Mouse (Mus musculus) kidney, postnatal 0 days (tissue): ENCODE measurements around the gene BC048679. TPM values are rescaled to one million over a fixed set of nuclear protein-coding genes. Genes with fewer than 3 reads are reported as not detected.
A peak's percentile ranks its signal among the peaks of the same experiment; 100 is the strongest.

Source experiments
- ATAC-seq: fragments of 200-750 bp; cut with Nextera tagmentation; replicated peaks from 2 replicates; pipeline ENCODE4 v1.8.0; 2017; ENCODE audit warnings: low read depth, moderate number of reproducible peaks, moderate TSS enrichment, moderate library complexity; ENCODE audit not compliant: low FRiP score
- DNase-seq: peaks from one replicate; pipeline ENCODE4 v3.0.0-alpha.2; 2016; ENCODE audit warnings: low spot score
- H3K27ac ChIP-seq: fragments of 300-500 bp; sonication (generic); 2 replicates; pipeline ENCODE4 v1.5.1; 2014; ENCODE audit warnings: mild to moderate bottlenecking
- H3K27me3 ChIP-seq: fragments of 300-500 bp; sonication (generic); 2 replicates; pipeline ENCODE4 v1.6.1; 2014; ENCODE audit warnings: low read length, mixed read lengths; ENCODE audit not compliant: insufficient read depth
- H3K36me3 ChIP-seq: fragments of 300-500 bp; sonication (generic); 2 replicates; pipeline ENCODE4 v1.6.1; 2014; ENCODE audit warnings: low read length, mixed read lengths; ENCODE audit not compliant: insufficient read depth
- H3K4me1 ChIP-seq: fragments of 300-500 bp; sonication (generic); replicated peaks from 2 replicates; pipeline ENCODE4 v1.6.1; 2014; ENCODE audit warnings: antibody characterized with exemption, low read length, mixed read lengths; ENCODE audit not compliant: insufficient read depth
- H3K4me2 ChIP-seq: fragments of 300-500 bp; sonication (generic); 2 replicates; pipeline ENCODE4 v1.6.1; 2014; ENCODE audit warnings: mild to moderate bottlenecking, low read length, moderate library complexity, mixed read lengths
- H3K4me3 ChIP-seq: fragments of 300-500 bp; sonication (generic); replicated peaks from 2 replicates; pipeline ENCODE4 v1.5.1; 2014; ENCODE audit warnings: low read depth, low read length
- H3K9ac ChIP-seq: fragments of 300-500 bp; sonication (generic); 2 replicates; pipeline ENCODE4 v1.6.1; 2014; ENCODE audit warnings: low read depth, low read length
- H3K9me3 ChIP-seq: fragments of 300-500 bp; sonication (generic); replicated peaks from 2 replicates; pipeline ENCODE4 v1.6.1; 2016; ENCODE audit warnings: low read length, inconsistent platforms, mixed read lengths
- CTCF ChIP-seq: IDR thresholded peaks from 2 replicates; pipeline ENCODE4 v1.5.1; 2016; ENCODE audit warnings: antibody characterized with exemption, low read depth, mild to moderate bottlenecking, moderate library complexity
- WGBS: fragments of 180-500 bp; shearing (Covaris S2); extraction: QIAGEN DNeasy Blood & Tissue Kit; methylation state at CpG from one replicate; pipeline ENCODE4 v1.1.7; 2014; 5-methylcytosine and 5-hydroxymethylcytosine counted together
- polyA plus RNA-seq: library from polyadenylated mRNA; unstranded; fragments of >200 nt; fragmentation: Nextera tagmentation; extraction: Ambion mirVana; gene quantifications from 2 replicates; pipeline ENCODE4 v1.2.1, GENCODE M21; 2015

Gene BC048679
- polyA plus RNA-seq, 1 experiment from 2014 or later = not detected

DNA sequence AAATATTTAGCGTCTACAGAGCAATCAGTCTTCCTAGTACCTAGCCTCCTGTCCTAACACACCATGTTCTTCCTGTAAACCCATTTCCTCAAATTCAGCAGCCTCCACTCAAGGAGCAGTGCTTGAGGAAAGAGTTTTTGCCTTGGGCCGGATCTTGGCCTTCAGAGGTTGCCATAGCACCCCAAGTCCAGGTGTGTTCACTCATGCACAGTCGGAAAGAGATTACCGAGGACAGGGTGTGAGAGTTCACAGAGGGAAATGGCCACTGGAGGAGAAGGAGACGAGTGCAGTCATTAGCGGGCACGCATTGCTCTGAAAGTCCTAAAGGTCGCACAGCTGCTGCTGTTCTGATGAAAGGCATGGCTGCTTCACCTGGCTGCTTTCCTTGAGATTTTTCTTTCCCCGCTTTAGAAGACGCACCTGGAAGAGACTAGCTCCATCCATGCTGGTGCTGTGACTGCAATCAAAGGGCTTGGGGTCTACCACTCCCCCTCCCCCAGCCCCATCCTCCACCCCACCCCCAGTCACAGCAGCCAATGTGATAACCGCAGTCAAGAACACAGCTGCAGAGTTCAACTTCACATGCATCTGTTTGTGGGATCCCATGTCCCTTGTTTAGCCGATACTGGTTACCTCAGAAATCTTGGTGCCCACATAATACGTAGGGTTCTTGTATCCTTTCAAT, 17.0 kb upstream of the BC048679 start:
- Histone ChIP-seq H3K27me3 (no peaks in the 10 kb centered on the region), H3K9ac (no peak overlapping the region), H3K36me3 (no peaks in the 10 kb centered on the region), H3K4me1 (no peaks in the 10 kb centered on the region), H3K27ac (no peak overlapping the region), H3K9me3 (no peaks in the 10 kb centered on the region), H3K4me3 (no peak overlapping the region), H3K4me2 (no peak overlapping the region)
- DNase-seq (no peak), ATAC-seq (peak; percentile 65)
- WGBS = 39% methylated on average over 13 of the region's 13 CpGs
- no peak for TF ChIP-seq CTCF

DNA sequence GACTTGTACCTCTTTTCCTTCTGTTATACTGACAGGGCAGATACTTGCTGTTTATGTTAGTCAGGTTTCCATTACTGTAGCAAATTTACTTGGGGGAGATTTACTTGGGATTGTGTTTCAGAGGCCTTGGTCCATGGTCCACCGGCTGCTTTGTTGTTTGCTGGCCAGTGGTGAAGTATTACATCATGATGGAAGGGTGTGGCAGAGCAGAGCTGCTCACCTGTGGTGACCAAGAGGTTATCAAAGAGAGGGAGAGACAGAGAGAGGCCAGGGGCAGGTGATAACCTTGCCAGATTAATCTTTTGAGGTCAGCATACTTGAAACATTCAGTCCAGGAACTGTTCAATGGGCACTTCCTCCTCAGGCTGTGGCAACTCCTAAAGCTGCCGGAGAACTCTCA, 3.0 kb upstream of the BC048679 start:
- H3K36me3 ChIP-seq = no peaks in the 10 kb centered on the region
- H3K4me2 ChIP-seq = no peak overlapping the region
- H3K9ac ChIP-seq = no peak overlapping the region
- H3K4me1 ChIP-seq = no peaks in the 10 kb centered on the region
- no peaks in the 10 kb centered on the region for H3K9me3 ChIP-seq
- no peak overlapping the region for H3K4me3 ChIP-seq
- no peaks in the 10 kb centered on the region for H3K27me3 ChIP-seq
- TF ChIP-seq CTCF = no peak
- no peak overlapping the region for H3K27ac ChIP-seq
- no peak for ATAC-seq
- 62% methylated on average over 2 of the region's 2 CpGs for WGBS
- DNase-seq = no peak

DNA sequence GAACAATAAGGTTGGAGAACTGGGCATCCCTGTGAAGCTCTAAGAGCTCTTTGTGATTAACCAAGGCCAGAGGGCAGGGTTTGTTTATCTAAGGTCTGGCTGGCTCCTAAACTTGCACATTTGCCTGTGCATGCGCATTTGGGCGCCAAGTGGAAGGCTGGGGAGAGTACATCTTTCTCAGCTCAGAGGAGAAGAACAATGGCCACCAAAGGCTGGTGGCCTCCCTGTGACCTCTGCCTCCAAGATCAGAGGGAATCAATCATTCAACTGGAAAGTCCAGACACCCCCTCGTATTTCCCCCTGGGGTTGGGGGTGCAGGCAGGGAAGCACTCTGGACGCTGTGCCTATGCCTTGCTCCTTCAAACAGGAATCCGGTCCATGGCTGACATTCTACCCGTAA, 910 bp downstream of the BC048679 start:
- ATAC-seq (no peak), DNase-seq (no peak)
- 29% methylated on average over 6 of the region's 6 CpGs for WGBS

GRCm38 (mm10) chr7:81493331-81494021, 4.6 kb downstream of the BC048679 start, which contains the start of gene Ap3b2:
Gene Ap3b2 (minus strand): TSS chr7:81493925.
- ATAC-seq = peak; percentile 81
- WGBS = under 1% methylated on average over 54 of the region's 57 CpGs

More for the DNA sequence above, 910 bp downstream of the BC048679 start:
- no peak overlapping the region for H3K4me2 ChIP-seq
- H3K4me1 ChIP-seq = no peaks in the 10 kb centered on the region
- no peaks in the 10 kb centered on the region for H3K36me3 ChIP-seq
- no peaks in the 10 kb centered on the region for H3K9me3 ChIP-seq
- H3K27ac ChIP-seq = no peak overlapping the region
- no peak overlapping the region for H3K9ac ChIP-seq
- no peak overlapping the region for H3K4me3 ChIP-seq
- TF ChIP-seq CTCF = no peak
- H3K27me3 ChIP-seq = 0 out of 2 replicates have a peak, but pooled peaks cover 3% of the 10 kb centered on the region

DNA sequence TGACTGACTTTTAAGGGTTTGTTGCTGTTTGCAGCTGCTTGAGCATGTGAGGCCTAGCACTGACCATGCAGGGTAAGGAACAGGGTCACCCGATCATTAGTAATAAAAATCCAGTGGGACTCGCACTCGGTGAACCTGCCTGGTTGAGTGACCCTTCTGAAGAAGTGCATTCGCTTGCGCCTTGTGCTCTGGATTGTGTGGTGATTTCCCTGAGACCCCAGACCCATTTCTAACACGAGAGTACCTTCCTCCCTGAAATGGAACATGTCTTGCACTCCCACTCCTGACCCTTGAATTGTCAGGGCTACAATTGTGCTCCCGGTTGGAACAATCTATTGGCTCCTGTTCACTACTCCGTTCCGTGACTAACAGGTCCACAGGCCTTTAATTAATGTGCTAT, 5.5 kb downstream of the BC048679 start:
- no peak for ATAC-seq
- H3K27ac ChIP-seq = no peak overlapping the region
- H3K9me3 ChIP-seq = no peaks in the 10 kb centered on the region
- H3K36me3 ChIP-seq = no peaks in the 10 kb centered on the region
- no peak overlapping the region for H3K4me3 ChIP-seq
- H3K4me1 ChIP-seq = no peaks in the 10 kb centered on the region
- peak overlapping the region; percentile 80; the same call in 1 of the 2 replicates for H3K4me2 ChIP-seq
- DNase-seq = no peak
- H3K9ac ChIP-seq = no peak overlapping the region
- WGBS = 44% methylated on average over 9 of the region's 9 CpGs
- no peak for TF ChIP-seq CTCF
- 0 out of 2 replicates have a peak, but pooled peaks cover 3% of the 10 kb centered on the region for H3K27me3 ChIP-seq

More at GRCm38 (mm10) chr7:81493331-81494021, 4.6 kb downstream of the BC048679 start, which contains the start of gene Ap3b2:
- H3K4me1 ChIP-seq = no peaks in the 10 kb centered on the region
- no peak within 1 kb of the TSS for H3K9ac ChIP-seq
- H3K27ac ChIP-seq = no peak within 1 kb of the TSS
- H3K4me3 ChIP-seq = peak within 1 kb of the TSS; percentile 39
- H3K4me2 ChIP-seq = peak within 1 kb of the TSS; percentile 80
- 0 out of 2 replicates have a peak, but pooled peaks cover 3% of the 10 kb centered on the region for H3K27me3 ChIP-seq
- peak; percentile 87 for DNase-seq
- no peak for TF ChIP-seq CTCF
- no peaks in the 10 kb centered on the region for H3K9me3 ChIP-seq
- no peaks in the 10 kb centered on the region for H3K36me3 ChIP-seq

GRCm38 (mm10) chr7:81489649-81490048, 8.4 kb downstream of the BC048679 start:
- H3K4me3 ChIP-seq = no peak overlapping the region
- H3K4me1 ChIP-seq = no peaks in the 10 kb centered on the region
- no peak overlapping the region for H3K4me2 ChIP-seq
- no peaks in the 10 kb centered on the region for H3K9me3 ChIP-seq
- 10% methylated on average over 9 of the region's 9 CpGs for WGBS
- no peak overlapping the region for H3K9ac ChIP-seq
- no peak for ATAC-seq
- no peaks in the 10 kb centered on the region for H3K36me3 ChIP-seq
- DNase-seq = peak; percentile 39
- no peak for TF ChIP-seq CTCF
- no peak overlapping the region for H3K27ac ChIP-seq
- 0 out of 2 replicates have a peak, but pooled peaks cover 3% of the 10 kb centered on the region for H3K27me3 ChIP-seq
